Mouse (Mus musculus) common myeloid progenitor, adult 5-6 weeks (primary cell): Measurements from ENCODE around the gene Abcc4. TPM values are rescaled to one million over a fixed set of nuclear protein-coding genes. Genes with fewer than 3 reads are reported as not detected.
A peak's percentile ranks its signal among the peaks of the same experiment; 100 is the strongest.
"Not testable (repeated sequence)": the region's sequence is repeated elsewhere in the genome, so short reads cannot be mapped to it uniquely, and the experiment has no call there.

Experiments
- ATAC-seq: replicated peaks from 2 replicates; pipeline ENCODE4 v1.8.0; 2016; ENCODE audit warnings: low read depth, mild to moderate bottlenecking, moderate TSS enrichment, inconsistent platforms; ENCODE audit not compliant: poor library complexity, severe bottlenecking
- total RNA-seq: library from RNA; stranded (forward); fragments of 200-1000, 187-1606 nt; gene quantifications from 2 replicates; pipeline ENCODE4 v1.2.3, GENCODE M21; 2017

Gene Abcc4
- total RNA-seq, 1 experiment from 2014 or later = 17.6 TPM

GRCm38 (mm10) chr14:118651704-118652439 is 54.1 kb downstream of the Abcc4 start:
- no peak for ATAC-seq

GRCm38 (mm10) chr14:118649895-118650256 is 56.1 kb downstream of the Abcc4 start:
- peak; percentile 20; the same call in 1 of the 2 replicates for ATAC-seq

- peak; percentile 96 for ATAC-seq
Measured at GRCm38 (mm10) chr14:118649199-118649894, 56.7 kb downstream of the Abcc4 start.

GRCm38 (mm10) chr14:118642940-118643591 is 63.0 kb downstream of the Abcc4 start:
- ATAC-seq = not testable (repeated sequence)

GRCm38 (mm10) chr14:118642140-118642539 is 63.9 kb downstream of the Abcc4 start:
- peak; percentile 71 for ATAC-seq

- ATAC-seq = peak; percentile 27
Measured at GRCm38 (mm10) chr14:118638447-118639275, 67.4 kb downstream of the Abcc4 start.

- ATAC-seq = peak; percentile 92
Measured at GRCm38 (mm10) chr14:118635493-118636183, 70.4 kb downstream of the Abcc4 start.

- ATAC-seq = no peak
Measured at GRCm38 (mm10) chr14:118629649-118630048, 76.4 kb downstream of the Abcc4 start.

GRCm38 (mm10) chr14:118621449-118621789 is 84.6 kb downstream of the Abcc4 start:
- no peak for ATAC-seq

- no peak for ATAC-seq
Measured at GRCm38 (mm10) chr14:118620773-118621448, 85.1 kb downstream of the Abcc4 start.

- ATAC-seq = peak; percentile 78
Measured at GRCm38 (mm10) chr14:118616698-118617311, 89.2 kb downstream of the Abcc4 start.

- no peak for ATAC-seq
Measured at GRCm38 (mm10) chr14:118613734-118614133, 92.3 kb downstream of the Abcc4 start.

- ATAC-seq = 0 out of 2 replicates have a peak, but pooled peaks have one; percentile 30
Measured at GRCm38 (mm10) chr14:118611714-118612113, 94.3 kb downstream of the Abcc4 start.

GRCm38 (mm10) chr14:118610786-118611185 is 95.2 kb downstream of the Abcc4 start:
- no peak for ATAC-seq

GRCm38 (mm10) chr14:118608816-118609465 is 97.1 kb downstream of the Abcc4 start:
- ATAC-seq = no peak

- ATAC-seq = no peak
Measured at GRCm38 (mm10) chr14:118608317-118608716, 97.7 kb downstream of the Abcc4 start.

GRCm38 (mm10) chr14:118606476-118606875 is 99.5 kb downstream of the Abcc4 start:
- ATAC-seq = no peak

- no peak for ATAC-seq
Measured at GRCm38 (mm10) chr14:118604903-118605302, 101.1 kb downstream of the Abcc4 start.
